Mouse (Mus musculus): ENCODE measurements around the gene Sgms1.

DNA sequence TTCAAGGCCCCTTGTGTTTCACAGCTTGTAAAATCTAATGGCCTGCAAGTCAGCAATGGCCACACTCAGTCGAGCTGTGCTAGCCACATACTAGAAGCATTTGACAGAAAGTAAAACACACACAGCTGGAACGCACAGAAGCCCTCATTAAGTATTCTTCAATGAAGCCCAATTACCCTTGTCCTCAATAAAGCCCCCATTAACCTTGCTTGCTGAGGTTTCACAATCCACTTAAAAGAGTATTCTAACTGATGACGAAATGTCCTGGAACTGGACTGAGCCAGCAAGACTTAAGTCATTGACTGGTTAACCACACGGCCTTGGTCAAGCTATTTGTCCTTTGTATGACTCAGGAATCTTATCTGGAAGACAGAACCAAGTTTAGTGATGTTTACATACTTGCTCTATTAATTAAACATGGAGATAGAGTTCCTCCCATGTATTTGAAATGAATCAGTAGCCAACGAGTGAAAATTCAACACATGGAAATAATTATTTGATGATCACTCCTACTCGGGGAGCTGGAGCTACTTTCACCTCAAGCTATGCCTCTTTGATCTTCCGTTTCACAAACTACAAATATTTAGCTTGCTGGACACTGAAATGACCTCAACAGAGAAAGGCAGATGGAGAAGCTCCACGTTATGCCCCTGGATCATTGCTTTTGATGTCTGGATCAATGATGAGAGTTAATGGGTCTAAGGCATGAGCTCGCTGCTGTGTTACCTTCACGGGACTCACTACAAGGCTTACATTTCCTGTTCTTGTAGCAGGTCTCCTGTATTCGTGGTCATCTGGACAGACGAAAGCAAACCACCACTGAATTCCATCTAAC is 69.8 kb downstream of the Sgms1 start:
- TF ChIP-seq POLR2A (IDR thresholded peaks at IDR 0.05; ENCODE audit: insufficient read length, low read depth) (no peak), TCF12 (IDR thresholded peaks at IDR 0.05; ENCODE audit: insufficient read depth, poor library complexity, severe bottlenecking) (no peak), TCF3 (IDR thresholded peaks at IDR 0.05; ENCODE audit: insufficient read length, low read depth) (no peak), REST (IDR thresholded peaks at IDR 0.05; ENCODE audit: insufficient read depth, insufficient read length) (no peak), CEBPB (IDR thresholded peaks at IDR 0.05; ENCODE audit: insufficient read depth, poor library complexity, severe bottlenecking) (peak; percentile 97), E2F4 (IDR thresholded peaks at IDR 0.05; ENCODE audit: insufficient read depth) (no peak), POLR2AphosphoS2 (IDR thresholded peaks at IDR 0.05; ENCODE audit: insufficient read length, low read depth) (no peak), MYOD1 (IDR thresholded peaks at IDR 0.05; ENCODE audit: control insufficient read depth in 1 of 3, insufficient read length in 2 of 3, low read depth in 2 of 3) (no peak), USF1 (IDR thresholded peaks at IDR 0.05; ENCODE audit: low read depth) (no peak), MYOG (IDR thresholded peaks at IDR 0.05; ENCODE audit: control insufficient read depth in 1 of 3, insufficient read depth in 1 of 3, insufficient read length in 2 of 3, low read depth in 2 of 3) (no peak), MAX (IDR thresholded peaks at IDR 0.05; ENCODE audit: low read depth) (no peak)

Measured in myocyte (in vitro differentiated cells).